Mouse (Mus musculus): ENCODE data around the gene Tnfaip3.

DNA sequence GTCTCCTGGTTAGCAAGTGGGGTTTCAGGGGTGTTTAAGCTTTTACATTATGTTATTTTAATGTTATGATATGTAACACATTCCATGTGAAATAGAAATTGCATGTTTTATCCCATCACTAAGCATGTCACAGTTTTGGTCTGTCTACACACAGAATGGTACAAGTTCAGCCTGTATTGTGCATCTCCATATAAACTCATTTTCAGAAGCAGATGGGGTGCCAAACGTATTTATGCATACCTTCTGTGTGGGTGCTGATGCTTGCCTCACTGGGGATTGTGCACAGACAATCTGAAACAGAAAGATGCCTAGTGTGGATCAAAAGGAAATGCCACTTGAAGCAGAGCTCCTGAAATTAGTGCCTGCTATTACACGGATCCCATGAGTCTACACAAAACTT lies 15.2 kb upstream of the Tnfaip3 start:
- TF ChIP-seq CTCF (IDR thresholded peaks at IDR 0.05; ENCODE audit: borderline replicate concordance, extremely low read depth, insufficient read depth, insufficient read length) (no peak), POLR2A (IDR thresholded peaks at IDR 0.05; ENCODE audit: borderline replicate concordance, extremely low read depth, insufficient read depth, insufficient read length, poor library complexity, severe bottlenecking) (no peak)

Data from brain, embryonic 14.5 days (tissue).